Mouse (Mus musculus) bone marrow, adult 2 months (tissue): Measurements from ENCODE around the gene Ranbp9.

ENCODE experiments used
- CTCF ChIP-seq: fragments of 200-500 bp; IDR thresholded peaks from 2 replicates; pipeline ENCODE4 v1.5.1; 2011; ENCODE audit warnings: low read length, control low read depth; ENCODE audit not compliant: control insufficient read depth, insufficient read depth
- POLR2A ChIP-seq: fragments of 200-500 bp; IDR thresholded peaks from 2 replicates; pipeline ENCODE4 v1.6.1; 2011; ENCODE audit warnings: low read depth, mild to moderate bottlenecking, control low read depth, low read length, borderline replicate concordance; ENCODE audit not compliant: control insufficient read depth

GRCm38 (mm10) chr13:43516119-43516518 lies 35.0 kb upstream of the Ranbp9 start:
- TF ChIP-seq CTCF (no peak), POLR2A (no peak)
